Mouse (Mus musculus): ENCODE data around the gene Ap1s2.

The Ap1s2 gene

GRCm38 (mm10) chrX:163908337-163909250 is at the start of gene Ap1s2:
Gene Ap1s2 (plus strand): TSS chrX:163909017.
- in situ Hi-C loops (cut with MboI, MseI) = no loop called here

DNA sequence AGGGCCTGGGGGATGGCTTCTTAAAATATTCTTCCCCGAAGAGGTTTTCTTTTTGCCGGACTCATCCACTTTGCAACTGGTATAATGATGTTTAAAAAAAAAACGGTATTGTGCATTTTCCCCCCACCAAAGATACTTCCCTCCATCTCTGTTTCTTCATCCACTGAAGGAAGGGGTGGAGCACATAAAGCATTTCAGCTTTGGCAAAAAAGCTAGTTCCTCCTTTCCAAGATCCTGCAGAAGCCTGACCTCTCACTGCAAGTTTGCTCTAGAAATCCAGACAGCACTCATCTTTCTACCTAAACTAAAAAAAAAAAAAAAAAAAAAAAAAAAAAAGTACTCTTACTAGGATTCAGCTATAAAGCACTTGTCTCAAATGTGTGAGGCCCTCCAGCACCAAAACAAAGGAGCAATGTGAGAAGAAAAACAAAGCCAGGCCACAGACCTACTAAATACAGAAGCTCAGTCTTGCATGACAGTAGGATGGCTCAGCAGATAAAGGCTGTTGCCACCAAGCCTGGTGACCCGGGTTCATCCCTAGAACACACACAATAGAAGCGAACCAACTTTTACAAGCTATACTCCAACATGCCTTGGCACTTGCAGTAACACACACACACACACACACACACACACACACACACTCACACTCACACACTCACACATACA is 41.0 kb upstream of the Ap1s2 start:
- in situ Hi-C loops (cut with MboI, MseI) = no loop called here

GRCm38 (mm10) chrX:163868659-163869278 is 40.0 kb upstream of the Ap1s2 start:
- in situ Hi-C loops (cut with MboI, MseI) = no loop called here

DNA sequence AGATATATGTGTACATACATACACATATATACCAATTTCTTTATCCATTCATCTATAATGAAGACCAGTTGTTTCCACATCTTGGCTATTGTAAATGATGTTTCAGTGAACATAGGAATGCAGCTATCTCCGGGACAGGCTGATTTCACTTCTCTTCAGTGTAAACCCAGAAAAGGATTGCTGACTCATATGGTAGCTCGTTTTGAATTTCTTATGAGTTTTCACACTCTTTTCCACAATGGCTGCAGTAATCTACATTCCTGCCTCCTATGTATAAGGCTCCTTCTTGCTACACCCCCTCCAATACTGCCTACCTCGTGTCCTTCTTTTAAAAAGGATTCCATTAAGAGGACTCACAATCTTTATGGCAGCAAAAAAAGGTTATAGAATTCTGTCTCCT is 32.9 kb upstream of the Ap1s2 start:
- in situ Hi-C loops (cut with MboI, MseI) = no loop called here

DNA sequence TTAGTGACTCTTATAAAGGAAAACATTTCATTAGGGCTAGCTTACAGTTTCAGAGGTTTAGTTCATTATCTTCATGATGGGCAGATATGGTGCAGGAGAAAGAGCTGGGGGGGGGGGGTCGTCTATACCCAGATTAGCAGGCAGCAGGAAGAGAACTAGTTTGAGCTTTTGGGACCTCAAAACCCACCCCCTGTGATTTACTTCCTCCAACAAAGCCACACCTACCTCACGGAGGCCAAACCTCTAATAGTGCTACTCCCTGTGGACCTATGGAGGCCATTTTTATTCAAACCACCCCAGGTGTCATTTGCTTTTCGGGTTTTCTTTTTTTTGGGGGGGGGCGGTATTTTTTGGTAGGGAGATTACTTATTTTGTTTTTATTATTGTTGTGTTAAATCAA is 32.2 kb upstream of the Ap1s2 start:
- in situ Hi-C loops (cut with MboI, MseI) = no loop called here

- in situ Hi-C loops (cut with MboI, MseI) = no loop called here
Observed at GRCm38 (mm10) chrX:163879039-163879438, 29.8 kb upstream of the Ap1s2 start.

- in situ Hi-C loops (cut with MboI, MseI) = no loop called here
Observed at GRCm38 (mm10) chrX:163879461-163879860, 29.4 kb upstream of the Ap1s2 start.

DNA sequence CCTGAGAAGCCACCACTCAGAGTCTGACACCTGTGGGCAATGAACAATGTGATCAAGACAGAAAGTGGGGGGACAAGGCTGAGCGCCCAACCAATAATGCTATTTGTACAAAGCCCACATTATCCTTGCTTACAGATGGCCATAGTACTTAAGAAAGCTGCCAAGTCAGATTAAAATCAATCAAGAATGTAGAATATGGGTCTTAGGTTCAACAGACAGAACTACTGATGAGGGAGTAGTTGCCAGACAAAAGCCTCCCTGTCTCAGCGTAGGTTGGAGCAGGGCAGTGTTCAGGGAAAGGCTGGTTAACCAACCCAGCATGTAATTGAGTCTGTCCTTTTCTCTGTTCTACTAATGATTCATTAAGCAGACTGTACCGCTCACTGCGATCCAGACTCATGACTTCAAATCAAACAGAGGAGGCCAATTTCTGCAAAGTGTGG is 23.3 kb upstream of the Ap1s2 start:
- in situ Hi-C loops (cut with MboI, MseI) = no loop called here

- in situ Hi-C loops (cut with MboI, MseI) = loop anchor here in 1 of 2 experiments (10.0 kb wide), 1 partner anchor 213 kb away; no protein-coding TSS in a partner anchor
Observed at GRCm38 (mm10) chrX:163897354-163897753, 11.5 kb upstream of the Ap1s2 start.

DNA sequence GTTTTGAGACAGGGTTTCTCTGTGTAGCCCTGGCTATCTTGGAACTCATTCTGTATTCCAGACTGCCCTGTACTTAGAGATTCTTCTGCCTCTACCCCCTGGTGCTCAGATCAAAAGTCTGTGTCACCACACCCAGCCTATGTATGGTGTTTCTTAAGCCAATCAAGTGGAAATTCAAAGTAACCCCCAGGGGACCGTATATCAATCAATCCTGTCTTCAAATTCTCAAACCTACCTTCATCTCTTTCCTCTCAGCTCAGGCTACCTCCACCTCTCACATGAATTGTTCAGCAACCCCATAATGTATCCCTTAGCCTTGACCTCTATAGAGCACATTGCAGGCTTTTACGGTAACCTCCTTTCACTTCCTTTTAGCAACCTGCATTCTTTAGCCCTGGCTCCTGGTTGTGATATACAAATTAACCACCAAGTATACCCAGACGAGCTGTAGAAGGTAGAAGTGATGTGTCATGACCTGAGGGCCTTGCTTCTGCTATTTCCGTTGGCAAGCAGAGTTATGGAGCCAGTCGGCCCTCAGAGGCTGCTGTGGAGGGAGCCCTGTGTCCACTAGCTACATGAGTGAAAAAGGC is 9.3 kb upstream of the Ap1s2 start:
- in situ Hi-C loops (cut with MboI, MseI) = loop anchor here in 1 of 2 experiments (10.0 kb wide), 1 partner anchor 215 kb away; no protein-coding TSS in a partner anchor

DNA sequence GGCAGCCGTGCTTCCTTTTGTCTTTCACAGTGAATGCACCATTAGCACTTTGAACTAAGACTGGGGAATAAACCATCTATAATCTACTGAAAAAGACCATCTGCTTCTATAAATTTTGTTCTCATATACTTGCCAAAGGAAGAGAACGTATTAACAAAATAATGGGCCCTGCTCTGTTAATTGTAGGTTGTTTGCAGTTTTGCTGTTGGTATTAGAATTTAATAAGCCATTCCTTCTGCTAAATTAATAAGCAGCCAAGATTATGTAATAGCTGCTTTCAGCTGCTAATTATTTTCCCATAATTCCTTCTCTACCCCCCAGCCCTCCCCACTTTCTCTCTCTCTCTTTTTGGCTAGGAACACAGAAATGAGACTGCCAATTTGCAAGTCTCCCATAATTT is 2.0 kb upstream of the Ap1s2 start:
- in situ Hi-C loops (cut with MboI, MseI) = no loop called here

GRCm38 (mm10) chrX:163908003-163908336 is 847 bp upstream of the Ap1s2 start:
- in situ Hi-C loops (cut with MboI, MseI) = no loop called here

DNA sequence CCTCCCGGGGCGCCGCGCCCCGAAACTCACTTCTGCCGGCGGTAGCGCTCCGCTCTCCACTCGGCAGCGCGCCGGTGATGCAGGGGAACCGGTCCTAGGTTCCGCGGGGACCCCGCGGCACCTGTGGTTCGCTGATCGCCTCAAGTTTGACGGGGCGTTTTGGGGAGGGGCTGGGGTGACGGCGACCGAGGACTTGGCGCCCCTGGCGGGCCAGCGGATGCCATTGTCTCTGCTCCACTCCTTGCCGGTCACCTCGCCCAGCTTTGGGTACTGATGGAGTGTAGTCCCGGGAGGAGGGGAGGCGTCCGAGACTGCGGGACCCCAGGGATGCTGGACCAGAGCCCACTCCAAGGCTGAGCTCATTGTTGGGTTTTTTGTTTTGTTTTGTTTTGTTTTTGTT is 564 bp downstream of the Ap1s2 start:
- in situ Hi-C loops (cut with MboI, MseI) = no loop called here

- in situ Hi-C loops (cut with MboI, MseI) = loop anchor here in 1 of 2 experiments (10.0 kb wide), 1 partner anchor 998 kb away; no protein-coding TSS in a partner anchor
Observed at GRCm38 (mm10) chrX:163912791-163913190, 4.0 kb downstream of the Ap1s2 start.

DNA sequence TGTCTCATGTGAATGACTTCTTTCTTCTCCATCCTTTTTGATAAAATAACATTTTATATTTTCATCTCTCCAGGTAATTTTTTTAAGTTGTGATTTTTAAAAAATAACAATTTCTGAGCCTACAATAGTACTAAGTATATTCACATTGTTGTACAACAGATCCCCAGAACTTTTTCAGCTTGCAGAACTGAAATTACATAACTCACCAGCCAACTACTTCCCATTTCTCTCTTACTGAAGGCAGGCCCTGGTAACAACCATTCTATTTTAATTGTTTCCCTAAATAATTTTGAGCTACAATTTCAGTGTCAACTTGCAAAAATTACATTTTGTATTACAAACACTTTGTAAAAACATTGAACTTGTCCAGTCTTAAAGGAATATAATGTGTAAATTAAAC is 20.7 kb downstream of the Ap1s2 start:
- in situ Hi-C loops (cut with MboI, MseI) = loop anchor here in 1 of 2 experiments (10.0 kb wide), 1 partner anchor 1655 kb away; no protein-coding TSS in a partner anchor

DNA sequence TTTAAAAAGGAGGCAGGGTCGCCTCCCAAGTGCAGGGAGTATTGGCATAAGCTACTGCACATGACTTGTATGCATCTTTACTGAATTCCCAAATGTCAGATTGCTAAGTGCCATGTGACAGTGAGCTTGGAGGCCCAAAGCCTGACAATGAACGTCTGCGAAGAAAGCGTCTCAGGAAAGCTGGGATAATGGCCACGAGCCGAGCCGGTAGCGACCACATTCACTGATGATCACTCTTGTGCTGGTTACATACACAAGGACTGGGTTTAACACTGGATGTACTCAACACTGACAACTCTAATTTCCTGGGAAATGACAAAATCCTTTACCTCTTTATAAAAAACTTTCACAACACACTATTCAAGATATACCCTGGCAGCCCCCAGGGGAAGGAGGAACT is 25.9 kb downstream of the Ap1s2 start:
- in situ Hi-C loops (cut with MboI, MseI) = loop anchor here in 1 of 2 experiments (5.0 kb wide), 1 partner anchor 133 kb away; no protein-coding TSS in a partner anchor

DNA sequence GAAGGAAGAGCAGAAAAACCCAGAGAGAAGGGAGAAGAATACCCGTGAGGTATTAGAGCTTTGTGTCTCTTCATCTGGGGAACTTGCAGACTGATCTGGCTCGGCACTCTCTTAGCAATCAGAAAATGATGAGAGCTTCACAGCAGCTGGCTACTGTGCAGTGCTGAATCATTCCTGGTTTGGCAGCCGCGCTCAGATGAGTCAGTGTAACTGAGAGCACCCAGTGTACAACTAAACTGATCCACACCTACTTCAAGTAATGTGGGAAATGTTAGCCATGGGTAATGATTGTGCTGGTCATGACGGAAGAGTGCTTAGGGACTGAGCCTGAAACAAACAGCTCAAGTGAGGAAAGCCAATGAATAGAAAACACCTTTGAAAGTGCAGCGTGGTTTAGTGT is 29.8 kb downstream of the Ap1s2 start:
- in situ Hi-C loops (cut with MboI, MseI) = loop anchor here in 1 of 2 experiments (5.0 kb wide), 1 partner anchor 129 kb away; no protein-coding TSS in a partner anchor

GRCm38 (mm10) chrX:163944381-163944780 is 35.6 kb downstream of the Ap1s2 start:
- in situ Hi-C loops (cut with MboI, MseI) = no loop called here

- in situ Hi-C loops (cut with MboI, MseI) = no loop called here
Observed at GRCm38 (mm10) chrX:163951618-163952017, 42.8 kb downstream of the Ap1s2 start.

DNA sequence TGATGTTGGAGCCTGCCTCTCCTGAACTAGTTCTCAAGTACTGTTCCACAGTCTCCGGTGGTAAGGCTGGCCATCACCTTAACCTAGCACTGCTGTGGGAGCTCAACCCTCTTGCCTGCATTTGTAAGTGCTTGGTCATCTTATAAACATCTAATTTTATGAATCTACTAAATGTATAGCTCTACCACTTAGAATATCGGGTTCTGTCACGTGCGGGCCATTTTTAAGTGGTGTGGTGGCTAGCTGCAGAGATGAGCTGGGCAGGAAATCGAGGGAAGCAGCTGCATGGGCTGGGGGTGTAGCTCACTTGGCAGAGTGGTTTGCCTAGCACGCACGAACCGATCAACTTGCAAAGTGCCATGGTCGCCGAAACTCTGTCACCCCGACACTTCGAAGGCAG is 48.6 kb downstream of the Ap1s2 start:
- in situ Hi-C loops (cut with MboI, MseI) = no loop called here

GRCm38 (mm10) chrX:163957803-163958466 is 49.1 kb downstream of the Ap1s2 start:
- in situ Hi-C loops (cut with MboI, MseI) = no loop called here

All from T-helper 17 cell (primary cell).